Mouse (Mus musculus): ENCODE measurements around the gene Dclre1c. TPM values are rescaled to one million over a fixed set of nuclear protein-coding genes. Genes with fewer than 3 reads are reported as not detected.
"Not testable (repeated sequence)": the region's sequence is repeated elsewhere in the genome, so short reads cannot be mapped to it uniquely, and the experiment has no call there.

Dclre1c gene
- polyA plus RNA-seq (2012; ENCODE audit: insufficient read depth, low replicate concordance) = 0.04 TPM in 1 of 2 replicates, not detected in the other

DNA sequence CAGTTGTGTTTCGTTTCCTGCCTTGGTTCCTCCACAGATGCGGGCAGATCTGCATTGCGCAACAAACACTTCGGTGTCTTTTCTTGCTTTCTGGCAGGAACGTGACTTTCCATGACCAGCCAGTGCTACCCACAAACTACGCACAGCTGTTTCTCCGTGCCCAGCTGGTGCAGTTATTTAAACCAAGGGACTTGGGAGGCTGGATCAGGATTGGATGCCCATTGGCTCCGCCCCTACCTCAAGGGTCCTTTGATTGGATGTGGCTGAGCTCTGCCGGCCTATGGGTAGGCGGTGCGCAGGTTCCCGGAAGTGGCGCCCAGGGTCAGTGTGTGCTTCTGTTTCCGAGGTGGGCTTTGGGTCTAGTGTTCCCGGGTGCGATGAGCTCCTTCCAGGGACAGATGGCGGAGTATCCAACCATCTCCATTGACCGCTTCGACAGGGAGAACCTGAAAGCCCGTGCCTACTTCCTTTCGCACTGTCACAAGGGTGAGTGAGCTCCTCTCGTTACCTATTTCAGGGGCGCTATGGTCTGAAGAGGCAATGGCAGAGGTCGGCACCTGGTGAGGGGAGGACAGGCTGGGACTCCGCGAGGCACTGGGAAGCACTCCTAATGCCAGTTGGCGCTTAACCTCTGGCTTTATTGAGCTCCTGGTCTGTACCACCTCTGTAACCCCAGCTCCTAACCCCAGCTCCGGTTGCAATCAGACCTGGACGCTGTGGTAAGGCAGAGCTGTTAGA is at the start of gene Dclre1c:
Dclre1c (plus strand) TSS at position 291 of the 738 bp plus-strand sequence.
- Histone ChIP-seq H3K27me3 (replicated peaks) (no peaks in the 10 kb centered on the region), H3K4me1 (peaks cover 31% of the 10 kb centered on the region), H3K4me3 (replicated peaks) (peak within 1 kb of the TSS; percentile 93), H3K9me3 (no peaks in the 10 kb centered on the region), H3K36me3 (replicated peaks; ENCODE audit: low read length) (peaks cover 24% of the 10 kb centered on the region)
- peak; percentile 18; the same call in 1 of the 2 replicates for TF ChIP-seq FLI1 (IDR thresholded peaks at IDR 0.05; ENCODE audit: low read length)
- no peak for TF ChIP-seq GATA1 (IDR thresholded peaks at IDR 0.05; ENCODE audit: borderline replicate concordance, low read length)

DNA sequence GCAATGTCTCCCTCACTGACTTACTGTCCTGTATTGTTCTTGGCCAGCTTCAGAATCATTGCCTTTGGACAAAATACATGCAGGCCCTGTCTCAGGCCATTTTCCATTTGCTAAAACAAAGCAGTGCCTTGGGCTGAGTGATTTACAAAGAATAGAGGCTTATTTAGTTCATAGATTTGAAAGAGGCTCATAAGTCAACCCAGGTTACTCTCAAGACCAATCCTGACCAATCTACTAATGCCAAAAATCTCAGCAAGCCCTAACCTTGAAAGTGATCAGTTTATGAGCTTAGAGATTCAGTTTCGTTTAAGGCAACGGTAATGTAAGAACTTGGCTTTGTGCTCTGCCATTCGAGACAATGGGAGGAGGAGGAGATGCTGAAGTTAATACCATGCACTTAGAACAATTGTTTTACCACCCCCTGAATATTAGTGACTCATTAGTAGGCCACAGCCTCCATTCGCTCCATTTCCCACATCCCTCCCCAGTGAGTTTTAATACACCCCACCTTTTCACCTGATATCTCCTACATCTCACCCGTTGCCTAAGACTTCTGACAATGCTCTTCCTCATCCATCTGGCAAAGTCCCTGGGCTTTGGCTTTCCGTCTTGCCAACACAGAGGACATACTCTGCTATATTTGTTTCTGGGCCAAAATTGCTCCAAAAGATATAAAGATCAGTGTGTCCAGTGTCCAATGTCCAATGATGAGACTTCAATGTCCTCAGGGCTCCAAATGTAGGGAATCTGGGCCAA is 36.6 kb upstream of the Dclre1c start:
- TF ChIP-seq GATA1 (IDR thresholded peaks at IDR 0.05; ENCODE audit: borderline replicate concordance, low read length) = no peak
- TF ChIP-seq FLI1 (IDR thresholded peaks at IDR 0.05; ENCODE audit: low read length) = no peak
- H3K36me3 ChIP-seq (replicated peaks; ENCODE audit: low read length) = no peaks in the 10 kb centered on the region

DNA sequence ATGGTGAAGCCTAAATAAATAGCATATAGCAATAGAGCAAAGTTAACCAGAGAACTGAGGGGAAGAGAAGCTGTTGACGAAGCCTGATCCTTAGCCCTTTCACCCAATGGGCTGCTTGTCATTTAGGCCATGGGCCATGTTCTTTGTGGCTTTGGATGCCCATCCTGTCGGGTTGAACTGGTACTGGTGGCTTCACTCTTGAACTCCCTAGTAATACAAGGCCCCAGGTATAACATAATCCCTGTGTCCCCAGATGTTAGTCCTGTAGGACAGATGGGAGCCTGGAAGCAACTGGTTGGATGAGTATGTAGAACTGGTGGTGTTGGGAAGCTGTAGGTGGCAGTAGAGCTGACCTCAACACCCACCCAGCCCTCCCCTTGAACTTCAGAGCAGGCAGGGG is 32.0 kb upstream of the Dclre1c start:
- Histone ChIP-seq H3K9me3 (no peaks in the 10 kb centered on the region), H3K4me3 (replicated peaks) (no peak overlapping the region), H3K36me3 (replicated peaks; ENCODE audit: low read length) (no peaks in the 10 kb centered on the region), H3K4me1 (no peaks in the 10 kb centered on the region), H3K27me3 (replicated peaks) (peaks cover 6% of the 10 kb centered on the region)
- TF ChIP-seq FLI1 (IDR thresholded peaks at IDR 0.05; ENCODE audit: low read length) (no peak), GATA1 (IDR thresholded peaks at IDR 0.05; ENCODE audit: borderline replicate concordance, low read length) (no peak)

More for the DNA sequence above, 36.6 kb upstream of the Dclre1c start:
- Histone ChIP-seq H3K4me3 (replicated peaks) (no peak overlapping the region), H3K4me1 (no peaks in the 10 kb centered on the region), H3K9me3 (no peaks in the 10 kb centered on the region), H3K27me3 (replicated peaks) (peaks cover 8% of the 10 kb centered on the region)

DNA sequence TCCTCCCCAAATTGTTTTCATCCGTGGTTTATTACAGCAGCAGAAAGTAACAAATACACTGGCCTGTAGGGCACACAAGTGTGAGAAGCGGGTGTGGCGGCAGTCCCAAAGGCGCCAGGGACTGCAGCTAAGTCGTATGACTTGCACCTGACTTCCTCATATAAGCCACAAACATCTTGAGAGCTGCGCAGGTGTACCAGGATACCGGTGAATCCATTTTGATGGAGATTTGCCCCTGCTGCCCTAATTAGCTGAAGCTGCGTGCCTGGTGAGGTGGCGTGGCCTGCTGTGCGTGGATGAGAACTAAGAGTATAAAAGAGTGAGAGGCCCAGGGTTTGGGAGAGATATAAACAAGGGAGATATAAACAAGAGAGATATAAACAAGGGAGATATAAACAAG is 26.8 kb upstream of the Dclre1c start, which contains the start of gene Olah:
Olah (minus strand) TSS at position 101 of the 400 bp plus-strand sequence.
- not testable (repeated sequence) for H3K9me3 ChIP-seq; H3K36me3 ChIP-seq (replicated peaks; ENCODE audit: low read length); H3K4me3 ChIP-seq (replicated peaks); H3K4me1 ChIP-seq; H3K27me3 ChIP-seq (replicated peaks)

DNA sequence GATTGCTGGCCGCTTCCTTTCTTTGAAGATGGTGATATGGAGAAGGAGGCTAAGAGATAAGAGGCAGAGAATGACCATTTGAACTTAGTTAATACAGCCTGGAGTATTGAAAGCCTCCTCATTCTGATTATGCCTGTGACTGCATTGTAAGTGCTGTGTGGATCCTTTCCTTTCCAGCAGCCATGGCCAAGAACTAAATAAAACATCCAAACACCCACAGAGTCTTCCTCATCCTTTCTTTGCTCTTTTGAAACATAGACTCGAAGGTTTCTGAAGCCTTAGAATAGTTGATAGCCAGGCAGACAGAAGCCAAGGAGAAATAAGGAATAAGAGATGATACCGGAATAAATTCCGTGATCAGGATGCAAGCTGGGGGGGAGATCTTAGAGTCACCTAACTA is 17.9 kb upstream of the Dclre1c start:
- no peak for TF ChIP-seq GATA1 (IDR thresholded peaks at IDR 0.05; ENCODE audit: borderline replicate concordance, low read length)
- TF ChIP-seq FLI1 (IDR thresholded peaks at IDR 0.05; ENCODE audit: low read length) = no peak
- Histone ChIP-seq H3K27me3 (replicated peaks) (peaks cover 6% of the 10 kb centered on the region), H3K36me3 (replicated peaks; ENCODE audit: low read length) (no peaks in the 10 kb centered on the region), H3K4me1 (no peaks in the 10 kb centered on the region), H3K4me3 (replicated peaks) (no peak overlapping the region), H3K9me3 (no peaks in the 10 kb centered on the region)

DNA sequence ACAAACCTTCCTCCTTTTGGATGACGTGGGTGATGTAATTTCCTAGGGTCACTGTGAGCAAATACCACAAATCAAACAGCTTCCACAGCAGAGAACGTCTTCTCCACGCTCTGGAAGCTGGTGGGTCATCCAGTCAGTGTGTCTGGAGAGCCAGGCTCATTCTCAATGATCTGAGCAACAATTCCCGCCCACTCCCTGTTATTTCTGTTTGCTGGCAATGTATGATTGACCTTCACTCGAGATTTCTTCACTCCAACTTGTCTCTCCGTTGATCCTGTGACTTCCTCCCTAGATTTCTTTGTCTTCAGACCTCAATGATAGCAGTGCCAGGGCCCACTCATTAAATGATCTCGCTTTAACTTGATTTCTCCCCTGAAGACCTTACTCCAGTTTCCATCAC is 16.2 kb upstream of the Dclre1c start:
- Histone ChIP-seq H3K36me3 (replicated peaks; ENCODE audit: low read length) (no peaks in the 10 kb centered on the region), H3K4me3 (replicated peaks) (no peak overlapping the region), H3K27me3 (replicated peaks) (peaks cover 6% of the 10 kb centered on the region), H3K9me3 (no peaks in the 10 kb centered on the region), H3K4me1 (no peaks in the 10 kb centered on the region)
- TF ChIP-seq FLI1 (IDR thresholded peaks at IDR 0.05; ENCODE audit: low read length) (no peak), GATA1 (IDR thresholded peaks at IDR 0.05; ENCODE audit: borderline replicate concordance, low read length) (no peak)

DNA sequence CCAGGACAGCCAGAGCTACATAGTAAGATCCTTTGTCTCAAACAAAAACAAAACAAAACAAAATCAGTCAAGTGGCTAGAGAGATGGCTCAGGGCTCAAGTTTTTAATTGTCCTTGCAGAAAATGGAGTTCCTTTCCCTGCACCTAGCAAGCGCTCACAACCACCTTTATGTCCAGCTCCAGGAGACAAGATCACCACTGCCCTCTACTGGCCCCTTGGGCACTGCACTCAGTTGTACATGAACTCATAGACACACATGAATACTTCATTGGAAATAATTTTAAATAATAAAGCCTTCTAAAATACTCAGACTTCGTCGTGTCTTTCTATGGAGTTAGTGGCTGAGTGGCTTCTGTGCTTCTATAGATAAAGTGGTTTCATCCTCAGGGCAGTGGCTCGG is 9.7 kb upstream of the Dclre1c start:
- TF ChIP-seq GATA1 (IDR thresholded peaks at IDR 0.05; ENCODE audit: borderline replicate concordance, low read length) = no peak
- no peak for TF ChIP-seq FLI1 (IDR thresholded peaks at IDR 0.05; ENCODE audit: low read length)
- Histone ChIP-seq H3K27me3 (replicated peaks) (peaks cover 16% of the 10 kb centered on the region), H3K36me3 (replicated peaks; ENCODE audit: low read length) (no peaks in the 10 kb centered on the region), H3K9me3 (no peaks in the 10 kb centered on the region), H3K4me1 (peaks cover 15% of the 10 kb centered on the region), H3K4me3 (replicated peaks) (no peak overlapping the region)

DNA sequence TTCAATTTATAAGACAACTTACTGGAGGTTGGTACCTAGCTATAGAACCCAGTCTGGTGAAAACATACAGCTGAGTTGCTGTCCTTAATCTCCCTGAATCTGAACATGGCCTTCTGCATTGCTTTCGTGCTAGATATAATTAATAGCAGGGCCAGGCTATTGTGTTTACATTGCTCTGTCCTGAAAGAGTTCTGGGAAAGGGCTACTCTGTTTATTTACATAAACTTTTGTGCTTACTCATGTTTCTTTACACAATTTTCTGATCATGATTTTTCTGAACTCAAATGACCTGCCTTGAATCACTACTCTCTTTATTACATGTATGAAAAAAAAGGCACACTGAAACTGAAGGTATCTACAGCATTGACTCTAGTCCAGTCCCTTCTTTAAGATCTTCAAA is 8.3 kb upstream of the Dclre1c start:
- H3K36me3 ChIP-seq (replicated peaks; ENCODE audit: low read length) = no peaks in the 10 kb centered on the region
- H3K27me3 ChIP-seq (replicated peaks) = peaks cover 14% of the 10 kb centered on the region
- no peak overlapping the region for H3K4me3 ChIP-seq (replicated peaks)
- no peaks in the 10 kb centered on the region for H3K9me3 ChIP-seq
- TF ChIP-seq GATA1 (IDR thresholded peaks at IDR 0.05; ENCODE audit: borderline replicate concordance, low read length) (no peak), FLI1 (IDR thresholded peaks at IDR 0.05; ENCODE audit: low read length) (no peak)
- peaks cover 23% of the 10 kb centered on the region for H3K4me1 ChIP-seq

DNA sequence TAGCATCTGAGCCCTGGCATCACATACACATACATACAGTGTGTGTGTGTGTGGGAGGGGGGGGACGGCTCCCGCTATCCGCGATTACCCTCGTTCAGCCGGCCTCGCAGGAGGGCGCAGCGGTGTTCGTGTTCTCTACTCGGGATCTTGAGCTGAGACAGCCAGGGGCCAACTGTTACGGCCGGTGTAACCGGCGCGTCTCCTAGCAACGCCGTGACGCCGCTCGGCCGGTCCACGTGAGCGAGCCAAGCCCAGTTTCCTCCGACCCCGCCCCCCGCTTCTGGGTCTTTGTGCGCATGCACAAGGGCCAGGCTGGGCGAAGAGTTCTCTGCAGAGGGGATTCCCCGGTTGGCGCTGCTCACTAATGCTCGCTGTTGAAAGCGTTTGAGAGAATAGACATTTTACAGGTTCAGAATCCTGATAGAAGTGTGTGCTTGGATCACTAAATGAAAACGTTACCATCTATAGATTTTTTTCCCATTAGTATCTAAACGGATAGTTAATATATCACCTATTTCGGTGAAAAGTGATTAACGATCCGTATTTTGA is 5.0 kb upstream of the Dclre1c start:
- peaks cover 33% of the 10 kb centered on the region for H3K4me1 ChIP-seq
- TF ChIP-seq FLI1 (IDR thresholded peaks at IDR 0.05; ENCODE audit: low read length) (no peak), GATA1 (IDR thresholded peaks at IDR 0.05; ENCODE audit: borderline replicate concordance, low read length) (no peak)
- no peaks in the 10 kb centered on the region for H3K9me3 ChIP-seq
- H3K4me3 ChIP-seq (replicated peaks) = peak overlapping the region; percentile 96
- no peaks in the 10 kb centered on the region for H3K36me3 ChIP-seq (replicated peaks; ENCODE audit: low read length)
- H3K27me3 ChIP-seq (replicated peaks) = peaks cover 14% of the 10 kb centered on the region

DNA sequence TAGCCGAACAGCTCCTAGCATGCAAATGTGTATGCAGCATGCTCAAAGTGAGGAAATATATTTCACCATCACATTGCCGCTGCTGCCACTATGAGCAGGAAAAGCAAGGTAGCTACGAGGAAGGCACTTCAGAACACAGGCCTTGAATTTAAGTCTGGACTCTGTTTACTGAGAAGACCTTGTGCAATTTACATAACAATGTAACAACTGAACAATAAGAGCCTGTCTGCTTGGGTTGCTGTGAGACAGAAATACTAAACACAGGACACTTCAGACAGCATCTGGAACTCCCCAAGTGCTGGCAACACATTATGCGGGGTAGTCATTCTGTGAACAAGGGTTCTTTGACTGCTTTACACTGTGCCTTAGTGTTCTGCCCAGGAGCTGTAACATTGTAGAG is 3.8 kb upstream of the Dclre1c start:
- no peaks in the 10 kb centered on the region for H3K9me3 ChIP-seq
- peak overlapping the region; percentile 10 for H3K4me3 ChIP-seq (replicated peaks)
- peaks cover 40% of the 10 kb centered on the region for H3K4me1 ChIP-seq
- TF ChIP-seq GATA1 (IDR thresholded peaks at IDR 0.05; ENCODE audit: borderline replicate concordance, low read length) = no peak
- no peak for TF ChIP-seq FLI1 (IDR thresholded peaks at IDR 0.05; ENCODE audit: low read length)
- H3K27me3 ChIP-seq (replicated peaks) = peaks cover 14% of the 10 kb centered on the region
- H3K36me3 ChIP-seq (replicated peaks; ENCODE audit: low read length) = no peaks in the 10 kb centered on the region

Measured in megakaryocyte, embryonic 14.5 days (primary cell).